Mouse (Mus musculus): Measurements from ENCODE around the gene Emc9.

DNA sequence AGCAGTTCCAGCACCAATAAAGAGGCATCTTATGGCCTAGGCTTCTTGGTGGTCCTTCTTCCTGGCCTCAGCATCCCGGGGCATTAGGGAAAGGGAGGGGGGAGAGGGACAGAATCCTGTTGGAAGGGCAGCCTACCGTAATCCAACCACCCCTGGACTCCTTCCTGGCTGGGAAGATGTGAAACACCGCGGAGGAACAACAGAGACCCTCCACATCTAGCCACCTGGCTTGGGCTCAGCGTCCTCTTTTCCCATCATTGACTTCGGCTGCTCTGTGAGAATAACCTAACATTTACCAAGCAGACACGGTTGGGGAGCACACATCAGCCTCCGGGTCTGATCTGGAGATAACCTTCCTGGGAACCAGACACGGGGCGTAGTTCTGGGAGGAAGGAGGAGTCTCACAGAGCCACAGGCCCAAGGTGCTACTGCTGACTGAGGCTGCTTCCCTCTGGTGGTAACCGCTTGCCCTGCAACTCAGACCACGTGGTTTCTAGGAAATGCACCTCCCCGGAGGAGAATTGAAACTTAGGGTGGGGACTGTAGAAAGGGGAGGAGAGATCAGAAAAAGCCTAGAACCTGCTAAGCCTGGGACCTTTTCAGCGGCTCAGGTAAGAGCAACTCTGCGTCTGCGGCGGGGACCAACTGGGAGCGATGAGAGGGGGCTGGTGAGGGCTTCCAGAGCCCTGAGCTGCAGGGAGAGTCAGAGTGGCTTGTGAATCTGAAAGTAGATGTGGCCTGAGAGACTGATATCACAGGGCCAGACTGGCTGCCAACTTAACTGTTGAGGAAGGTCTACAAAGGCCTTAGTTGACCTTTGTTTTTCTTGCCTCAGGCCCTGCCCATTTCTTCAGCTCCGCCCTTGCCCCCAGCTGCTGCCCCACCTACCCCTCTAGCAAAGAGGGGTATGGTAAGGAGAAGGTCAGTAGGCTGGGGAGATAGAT is 18.8 kb upstream of the Emc9 start:
- TF ChIP-seq CTCF (IDR thresholded peaks at IDR 0.05 in 2 of 3, conservative IDR thresholded peaks at IDR 0.05 in 1 of 3; ENCODE audit: control insufficient read depth in 1 of 3, insufficient read depth in 1 of 3, low read depth in 2 of 3, low read length in 3 of 3, poor library complexity in 1 of 3, severe bottlenecking in 1 of 3), result peak; percentile 81 to 85 (median 84)
- peak in 1 of 2 experiments; percentile 60; a peak in 2 of 4 replicates for TF ChIP-seq POLR2A (IDR thresholded peaks at IDR 0.05; ENCODE audit: control insufficient read depth in 1 of 2, insufficient read depth in 1 of 2, low read depth in 1 of 2, low read length in 2 of 2, poor library complexity in 1 of 2)
- TF ChIP-seq TCF12 (IDR thresholded peaks at IDR 0.05; ENCODE audit: low read depth, low read length), result no peak
- peak; percentile 79 for TF ChIP-seq HCFC1 (IDR thresholded peaks at IDR 0.05; ENCODE audit: low read depth, low read length)
- TF ChIP-seq USF2 (IDR thresholded peaks at IDR 0.05; ENCODE audit: borderline replicate concordance in 1 of 2, insufficient read depth in 1 of 2, low read depth in 1 of 2, low read length in 2 of 2), result peak; percentile 48 to 86; a peak in 2 of 4 replicates
- TF ChIP-seq RAD21 (IDR thresholded peaks at IDR 0.05; ENCODE audit: low read depth, low read length), result peak; percentile 54
- no peak for TF ChIP-seq ZKSCAN1 (IDR thresholded peaks at IDR 0.05; ENCODE audit: low read depth, low read length)
- no peak for TF ChIP-seq CHD1 (IDR thresholded peaks at IDR 0.05; ENCODE audit: low read depth, low read length)
- peak; percentile 96 for TF ChIP-seq SIN3A (IDR thresholded peaks at IDR 0.05; ENCODE audit: low read length)
- no peak for TF ChIP-seq E2F4 (IDR thresholded peaks at IDR 0.05; ENCODE audit: borderline replicate concordance, low read depth, low read length)
- peak; percentile 97 for TF ChIP-seq USF1 (IDR thresholded peaks at IDR 0.05; ENCODE audit: low read depth, low read length)
- TF ChIP-seq ETS1 (IDR thresholded peaks at IDR 0.05; ENCODE audit: low read depth, low read length), result peak; percentile 58; the same call in 1 of the 2 replicates
- TF ChIP-seq RCOR1 (IDR thresholded peaks at IDR 0.05; ENCODE audit: low read depth, low read length), result no peak
- no peak for TF ChIP-seq POLR2AphosphoS5 (IDR thresholded peaks at IDR 0.05; ENCODE audit: borderline replicate concordance, low read depth, low read length)
